Mouse (Mus musculus) central nervous system, embryonic 14 days (tissue): ENCODE results near the gene Krt84. TPM values are rescaled to one million over a fixed set of nuclear protein-coding genes. Genes with fewer than 3 reads are reported as not detected.

Experiments used
- polyA plus RNA-seq: library from polyadenylated mRNA; depleted of rRNA; stranded (reverse); fragments of >200 nt; gene quantifications from 2 replicates; pipeline ENCODE4 v1.2.3, GENCODE M21; 2012; rRNA removed

The Krt84 gene
- 0.04 TPM in 1 of 2 replicates, not detected in the other for polyA plus RNA-seq

GRCm38 (mm10) chr15:101532720-101533119, at the start of gene Krt84:
TSS of gene Krt84 (minus strand) at chr15:101532820.

DNA sequence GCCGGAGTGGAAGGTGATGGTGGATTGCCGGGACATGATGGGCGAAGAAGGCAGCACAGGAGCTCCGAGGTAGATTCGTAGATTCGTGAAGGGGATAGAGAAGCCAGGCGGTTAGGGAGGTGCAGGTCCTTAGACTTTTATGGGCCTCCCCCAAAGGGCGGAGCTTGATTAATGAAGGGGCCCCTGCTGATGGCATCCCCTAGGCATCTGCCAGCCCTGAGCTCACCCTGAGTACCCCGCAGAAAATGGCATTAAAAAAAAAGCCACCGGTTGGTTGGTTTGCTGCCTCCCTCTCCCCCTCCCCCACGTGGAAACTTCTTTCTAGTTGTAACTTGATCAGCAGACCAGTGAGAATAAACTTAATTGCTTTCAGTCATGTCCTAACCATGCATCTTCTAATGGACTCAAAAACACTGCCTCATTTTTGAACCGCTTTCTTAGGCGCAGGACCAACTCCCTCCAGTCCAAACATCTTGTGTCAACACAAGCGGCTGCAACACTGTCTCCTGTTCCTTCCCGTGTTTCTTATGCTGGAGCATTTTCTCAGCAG, 41.3 kb upstream of the Krt84 start, which contains the start of gene Krt75:
Krt75 (minus strand) TSS at position 109 of the 550 bp plus-strand sequence.

GRCm38 (mm10) chr15:101562850-101563249, 30.2 kb upstream of the Krt84 start, which contains the start of gene Krt90:
TSS of gene Krt90 (minus strand) at chr15:101562950.

DNA sequence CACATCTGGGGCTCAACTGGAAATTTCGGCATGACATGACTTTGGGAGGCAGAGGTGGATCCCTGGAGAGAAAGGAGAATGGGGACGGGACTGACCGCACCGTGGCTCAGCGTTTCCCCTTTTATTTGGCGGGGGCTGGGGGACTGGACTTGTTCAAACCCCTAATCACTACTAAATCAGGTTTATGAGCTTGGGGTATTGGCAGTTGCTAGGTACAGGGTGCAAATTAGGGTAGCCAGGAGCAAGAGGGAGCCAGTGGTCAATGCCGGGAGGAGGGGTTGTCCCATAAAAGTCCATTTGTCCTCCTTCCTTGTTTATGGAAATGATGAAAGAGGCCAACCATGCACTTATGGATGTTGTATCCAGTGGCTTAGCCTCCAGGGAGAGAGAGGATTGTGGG, 17.9 kb upstream of the Krt84 start, which contains the start of gene Krt82:
Krt82 (minus strand) TSS at position 101 of the 400 bp plus-strand sequence.

DNA sequence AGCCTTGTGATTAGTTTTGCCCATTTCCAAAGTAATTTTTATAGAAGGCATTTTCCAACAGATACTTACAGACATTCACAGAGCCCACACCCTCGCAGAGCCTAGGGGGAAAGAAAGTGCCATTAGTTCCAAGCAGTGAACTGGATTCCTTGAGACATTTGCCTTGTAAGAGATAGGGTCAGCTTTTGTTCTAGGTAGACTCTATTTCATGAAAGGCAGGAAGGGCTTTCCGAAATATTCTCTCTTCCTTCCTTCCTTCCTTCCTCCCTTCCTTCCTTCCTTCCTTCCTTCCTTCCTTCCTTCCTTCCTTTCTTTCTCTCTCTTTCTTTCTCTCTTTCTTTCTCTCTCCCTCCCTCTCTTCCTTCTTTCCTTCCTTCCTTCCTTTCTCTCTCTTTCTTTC, 15.5 kb downstream of the Krt84 start, which contains the start of gene Gm49425:
Gm49425 (minus strand) TSS at position 101 of the 400 bp plus-strand sequence.

GRCm38 (mm10) chr15:101491431-101491830, 41.2 kb downstream of the Krt84 start, which contains the start of gene Krt83:
TSS of gene Krt83 (minus strand) at chr15:101491512.

Other genes starting within 250 kb of the Krt84 start
- 65.1 and 67.8 TPM in 2 replicates for gene Atg101, start 248.5 kb downstream of the Krt84 start, polyA plus RNA-seq
- 0.33 and 0.41 TPM in 2 replicates for gene 6030408B16Rik, start 239.6 kb downstream of the Krt84 start, polyA plus RNA-seq
- 0.15 and 0.64 TPM in 2 replicates for gene Krt80, start 162.7 kb downstream of the Krt84 start, polyA plus RNA-seq
- gene Krt7, start 121.8 kb downstream of the Krt84 start, polyA plus RNA-seq = 0.80 and 4.7 TPM in 2 replicates
- gene Krt87, start 94.0 kb downstream of the Krt84 start, polyA plus RNA-seq = 0.09 and 0.35 TPM in 2 replicates
- not detected in 2 replicates for gene Krt88, start 85.1 kb downstream of the Krt84 start, polyA plus RNA-seq
- gene Krt81, start 69.1 kb downstream of the Krt84 start, polyA plus RNA-seq = not detected in 2 replicates
- not detected in 2 replicates for gene Krt86, start 59.3 kb downstream of the Krt84 start, polyA plus RNA-seq
- gene Krt83, start 41.3 kb downstream of the Krt84 start, polyA plus RNA-seq = 0.05 TPM in 1 of 2 replicates, not detected in the other
- not detected in 2 replicates for gene Gm49425, start 15.6 kb downstream of the Krt84 start, polyA plus RNA-seq
- not detected in 2 replicates for gene Krt82, start 17.8 kb upstream of the Krt84 start, polyA plus RNA-seq
- 0.05 and 0.08 TPM in 2 replicates for gene Krt90, start 30.1 kb upstream of the Krt84 start, polyA plus RNA-seq
- gene Krt75, start 41.1 kb upstream of the Krt84 start, polyA plus RNA-seq = 0.04 and 0.21 TPM in 2 replicates
- gene Gm5414, start 95.4 kb upstream of the Krt84 start, polyA plus RNA-seq = not detected in 2 replicates
- not detected in 2 replicates for gene Gm5478, start 114.6 kb upstream of the Krt84 start, polyA plus RNA-seq
- not detected in 2 replicates for gene Krt6b, start 147.5 kb upstream of the Krt84 start, polyA plus RNA-seq
- 0.02 and 0.88 TPM in 2 replicates for gene Krt6a, start 161.5 kb upstream of the Krt84 start, polyA plus RNA-seq
- gene Krt5, start 180.1 kb upstream of the Krt84 start, polyA plus RNA-seq = 5.6 and 59.9 TPM in 2 replicates
- 0.04 and 0.24 TPM in 2 replicates for gene Krt71, start 210.3 kb upstream of the Krt84 start, polyA plus RNA-seq